Mouse (Mus musculus) cerebellum, adult 2 months (tissue): ENCODE data around the gene Eps8l2.

Source experiments
- CTCF ChIP-seq: fragments of 200-500 bp; IDR thresholded peaks from 2 replicates; pipeline ENCODE4 v1.5.1; 2011; ENCODE audit warnings: low read depth, mild to moderate bottlenecking, control low read depth, low read length, moderate library complexity, borderline replicate concordance; ENCODE audit not compliant: insufficient read depth
- POLR2A ChIP-seq: fragments of 200-500 bp; IDR thresholded peaks from 2 replicates; pipeline ENCODE4 v1.6.1; 2011; ENCODE audit warnings: low read length, control low read depth, borderline replicate concordance; ENCODE audit not compliant: insufficient read depth

- TF ChIP-seq CTCF (no peak), POLR2A (no peak)
These were observed 18.3 kb downstream of the Eps8l2 start for GRCm38 (mm10) chr7:141356971-141357370.
